Mouse (Mus musculus): ENCODE data around the gene Aspa.
"Not testable (repeated sequence)": the region's sequence is repeated elsewhere in the genome, so short reads cannot be mapped to it uniquely, and the experiment has no call there.

The Aspa gene

DNA sequence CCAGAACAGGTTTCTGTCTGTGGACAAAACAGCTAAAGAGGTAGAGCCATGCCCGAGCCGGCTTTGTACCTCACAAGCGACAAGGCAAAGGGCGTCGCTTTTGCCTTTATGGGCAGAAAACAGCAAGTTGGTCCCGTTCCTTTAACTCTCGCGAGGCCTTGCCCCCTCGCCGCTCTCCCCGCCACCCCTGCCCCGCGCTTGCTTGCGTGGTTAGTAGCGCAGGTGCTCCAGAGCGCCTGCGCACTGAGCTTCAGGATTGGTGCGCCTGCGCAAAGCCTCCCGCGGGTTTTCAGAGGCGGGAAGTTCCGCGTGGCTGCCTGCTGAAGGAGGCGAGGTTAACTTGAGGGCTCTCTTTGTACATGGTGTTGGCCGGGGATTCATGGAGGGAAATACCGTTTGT is at the start of gene Aspa, which contains the start of the genes Gm49340 and Spata22:
Gene Aspa (minus strand): TSS at position 155 of the 400 bp plus-strand sequence.
Gene Gm49340 (plus strand): TSS at position 300 of the 400 bp plus-strand sequence.
Gene Spata22 (plus strand): TSS at position 300 of the 400 bp plus-strand sequence.
- no peak for DNase-seq

DNA sequence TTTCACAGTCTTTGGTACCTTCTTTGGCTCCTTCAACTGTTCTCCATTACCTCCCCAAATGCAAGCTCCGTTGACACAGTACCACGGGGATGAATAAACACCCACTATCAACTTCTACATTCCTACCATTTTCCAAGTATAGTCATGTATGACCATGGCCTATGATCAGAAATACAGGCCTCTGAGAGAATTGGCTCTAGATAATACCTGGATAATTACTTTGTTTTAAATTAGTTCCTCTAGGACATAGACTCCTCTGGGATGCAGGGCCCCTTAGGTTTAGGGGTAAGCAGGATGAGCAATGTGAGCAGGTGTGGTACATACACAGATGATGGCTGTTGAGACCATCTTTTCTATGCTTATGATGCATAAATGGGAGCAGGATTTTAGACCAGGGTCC is 41.5 kb upstream of the Aspa start, which contains the start of gene Olfr376:
Gene Olfr376 (plus strand): TSS at position 301 of the 400 bp plus-strand sequence.
- no peak for DNase-seq

DNA sequence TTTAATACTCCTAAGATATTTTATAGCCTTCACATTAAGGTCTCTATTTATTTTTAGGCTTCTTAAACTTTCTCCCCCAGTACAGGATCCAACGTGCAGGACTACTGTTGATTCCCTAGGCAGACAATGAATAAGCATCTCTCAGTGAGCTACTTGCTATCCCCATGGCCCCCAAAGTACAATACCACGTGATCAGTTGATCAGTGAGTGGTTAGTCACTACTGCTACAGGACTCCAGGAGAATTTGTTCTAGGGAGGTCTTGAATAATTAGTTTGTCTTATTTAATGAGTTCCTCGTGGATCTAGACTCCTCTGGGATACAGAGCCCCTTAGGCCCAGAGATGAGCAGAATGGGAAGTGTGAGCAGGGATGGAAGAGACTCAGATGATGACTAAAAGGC is 21.1 kb upstream of the Aspa start, which contains the start of gene Olfr20:
Gene Olfr20 (plus strand): TSS at position 301 of the 400 bp plus-strand sequence.
- no peak for DNase-seq

DNA sequence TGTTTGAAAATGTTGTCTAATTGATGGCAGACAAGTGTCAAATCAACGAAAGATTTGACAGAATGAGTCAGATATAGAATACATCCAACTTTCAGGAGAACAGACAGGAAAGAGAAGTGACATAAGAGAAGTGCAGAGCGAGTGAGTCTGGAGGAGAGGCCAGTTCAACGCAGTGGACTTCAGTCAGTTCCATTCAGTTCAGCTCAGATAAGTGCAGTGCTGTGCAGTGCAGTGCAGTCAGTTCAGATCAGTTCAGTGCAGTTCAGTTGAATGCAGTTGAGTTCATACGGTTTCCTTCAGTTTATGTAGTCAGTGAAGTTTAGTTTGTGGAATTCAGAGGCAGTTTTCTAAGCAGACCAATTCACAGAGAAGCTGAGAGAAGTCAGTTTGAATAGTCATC is 7.5 kb upstream of the Aspa start:
- no peak for DNase-seq

DNA sequence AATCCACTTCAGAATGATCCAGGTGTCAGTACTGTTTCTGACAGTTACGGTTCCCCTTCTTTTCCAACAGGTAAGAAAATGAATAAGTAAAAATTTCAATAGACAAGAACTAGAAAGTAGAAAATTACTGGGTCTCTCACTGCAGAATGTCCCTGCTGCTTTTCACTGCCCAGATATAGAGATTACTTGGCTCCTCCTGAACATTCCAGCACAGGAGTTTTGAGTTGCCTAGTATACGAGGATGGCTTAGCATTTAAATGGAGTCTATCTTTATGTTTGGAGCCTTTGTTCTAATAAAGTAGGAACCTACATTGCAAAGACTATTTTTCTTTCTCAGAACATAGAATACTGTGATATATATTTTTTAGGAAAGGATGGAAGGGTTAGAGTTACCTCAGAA is 4.0 kb upstream of the Aspa start:
- no peak for DNase-seq

DNA sequence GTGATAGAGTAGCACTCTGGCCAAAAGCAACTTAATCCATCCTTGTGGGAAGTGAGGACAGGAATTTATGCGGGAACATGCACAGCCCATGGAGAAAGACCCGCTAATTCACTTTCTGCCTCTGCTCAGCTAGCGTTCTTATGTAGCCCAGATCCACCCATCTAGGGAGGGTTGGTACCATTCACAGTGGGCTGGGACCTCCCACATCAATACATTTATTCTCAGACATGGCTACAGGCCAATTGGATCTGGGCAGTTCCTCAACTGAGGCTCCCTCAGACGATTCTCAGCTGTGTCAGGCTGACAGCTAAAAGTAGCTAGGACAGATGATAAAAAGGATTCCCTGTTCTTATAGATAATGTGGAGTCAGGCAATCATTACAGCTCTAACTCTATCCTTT is 2.0 kb downstream of the Aspa start:
- no peak for DNase-seq

DNA sequence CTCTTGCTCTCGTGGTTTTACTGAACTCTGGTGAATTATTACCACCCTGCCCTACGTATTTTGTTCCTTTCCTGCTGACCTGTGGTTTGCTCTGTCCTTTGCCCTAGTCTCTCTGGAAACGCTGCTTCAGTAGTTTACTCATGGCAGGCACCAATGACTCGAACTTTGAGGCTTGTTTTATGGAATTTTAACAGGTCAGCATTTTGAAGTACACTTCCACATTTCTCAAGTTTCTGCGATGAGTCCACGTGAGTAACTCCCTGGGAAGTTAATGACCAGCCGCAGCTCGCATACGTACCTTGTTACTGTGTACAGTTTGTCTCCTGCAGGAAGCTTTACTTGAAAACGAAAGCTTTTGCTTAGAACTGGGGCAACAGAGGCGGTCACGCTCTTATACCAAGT is 2.9 kb downstream of the Aspa start:
- DNase-seq: no peak

DNA sequence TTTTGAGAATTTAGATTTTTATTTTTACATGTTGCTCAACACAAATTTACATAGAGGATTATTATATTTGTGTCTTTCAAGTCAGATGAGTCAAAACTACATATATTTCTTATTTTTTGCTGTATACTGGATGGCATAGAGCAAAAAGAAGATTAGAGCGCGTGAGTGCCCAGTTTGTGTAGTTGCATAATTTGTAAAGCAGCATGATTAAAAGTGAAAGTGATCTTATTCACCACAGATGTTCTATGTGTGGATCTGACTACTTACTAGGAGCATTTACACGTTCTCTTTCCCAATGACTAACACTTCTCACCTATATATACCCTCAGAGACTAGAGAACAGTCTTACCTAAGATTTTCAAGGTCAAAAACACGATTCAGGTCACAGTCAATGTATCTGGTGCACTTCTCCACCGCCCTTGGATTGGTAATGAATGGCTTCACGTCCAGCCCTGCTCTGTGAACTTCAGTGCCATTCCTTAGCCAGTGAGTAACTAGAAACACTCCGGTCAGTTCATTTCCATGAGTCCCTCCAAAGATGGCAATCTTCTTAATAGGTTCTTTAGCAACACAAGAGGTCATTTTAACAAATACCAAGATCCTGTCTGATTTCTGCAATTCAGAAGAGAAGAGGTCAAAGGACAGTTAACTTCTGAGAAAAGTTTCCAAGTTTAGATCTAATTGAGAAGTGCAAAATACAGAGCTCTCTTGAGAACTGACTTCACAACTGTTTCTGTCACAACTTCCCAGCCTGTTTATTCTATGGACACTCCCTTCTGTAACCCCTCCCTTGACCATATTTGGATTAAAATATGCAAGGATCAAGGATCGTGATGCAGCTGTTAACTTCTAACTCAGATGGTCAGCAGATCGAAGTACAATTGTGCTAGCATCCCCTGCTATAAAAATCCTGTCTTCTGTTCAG is 5.2 kb downstream of the Aspa start:
- no peak for DNase-seq

DNA sequence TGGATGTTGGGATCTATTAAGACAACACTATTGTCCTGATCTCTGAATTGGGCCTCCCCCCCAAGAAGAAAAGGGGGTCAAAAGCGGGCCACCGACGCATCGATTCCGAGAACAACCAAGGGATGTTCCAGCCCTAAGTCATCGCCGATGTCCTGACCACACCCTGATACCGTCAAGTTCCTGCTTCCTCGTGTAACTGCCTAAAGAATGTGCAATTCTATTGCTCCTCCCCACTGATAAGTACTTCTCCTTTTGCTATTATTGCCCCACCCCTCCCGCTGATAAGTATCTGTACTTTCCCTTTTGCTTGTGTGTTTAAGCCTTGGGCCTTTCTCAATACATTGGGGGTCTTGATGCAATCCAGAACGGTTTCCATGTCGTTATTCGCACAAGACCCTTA is 8.3 kb downstream of the Aspa start:
- not testable (repeated sequence) for DNase-seq

DNA sequence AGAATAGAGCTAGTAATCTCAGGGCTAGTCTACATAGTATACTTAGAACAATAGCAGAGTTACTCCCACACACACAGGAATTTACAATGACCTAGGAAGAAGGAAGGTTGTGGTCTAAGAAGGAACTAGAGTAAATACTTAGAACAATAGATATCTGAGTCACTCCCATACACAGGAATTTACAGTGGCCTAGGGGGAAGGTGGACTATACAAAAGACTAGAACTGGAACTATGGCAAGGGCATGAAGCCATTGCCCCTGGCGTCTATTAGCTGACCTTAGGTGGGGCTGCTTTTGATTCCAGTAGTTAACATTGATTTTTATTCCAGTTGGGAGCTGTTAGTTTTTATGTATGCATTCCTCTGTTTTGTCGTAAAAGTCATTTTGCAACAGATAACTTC is 10.8 kb downstream of the Aspa start:
- not testable (repeated sequence) for DNase-seq

DNA sequence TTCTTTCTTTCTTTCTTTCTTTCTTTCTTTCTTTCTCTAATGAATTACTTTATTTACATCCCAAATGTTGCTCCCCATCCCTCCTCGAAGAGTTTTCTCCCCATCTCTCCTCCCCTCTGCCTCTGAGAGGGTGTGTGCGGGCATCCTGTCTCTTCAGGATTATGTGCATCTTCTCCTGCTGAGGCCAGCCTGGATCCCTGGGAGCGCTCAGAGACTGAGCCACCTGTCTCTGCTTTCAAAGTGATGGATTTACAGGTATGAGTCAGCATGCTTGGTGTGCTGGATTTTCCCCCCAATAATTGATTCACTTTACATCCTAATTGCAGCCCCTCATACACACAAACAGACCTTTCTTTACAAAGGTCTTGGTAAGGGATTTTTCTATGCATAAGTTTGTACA is 13.4 kb downstream of the Aspa start:
- DNase-seq: no peak

DNA sequence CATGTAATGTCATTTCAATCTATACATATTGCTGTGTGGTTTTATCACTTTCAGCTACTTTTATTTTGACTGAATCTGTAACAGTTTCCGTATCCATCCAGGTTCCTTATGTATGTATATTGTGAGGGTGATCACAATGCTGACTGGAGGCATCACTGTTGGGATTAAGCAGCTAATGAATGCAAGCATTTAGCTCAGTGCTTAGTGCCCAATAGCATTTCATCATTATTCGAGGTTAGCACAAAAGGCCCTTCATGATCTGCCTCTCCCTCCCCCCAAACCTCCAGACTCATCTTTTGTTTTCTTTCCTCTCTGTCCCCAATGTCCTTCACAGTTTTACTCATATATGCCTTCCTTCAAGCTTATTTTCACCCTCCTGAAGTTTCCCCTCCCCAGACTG is 26.3 kb downstream of the Aspa start:
- no peak for DNase-seq

DNA sequence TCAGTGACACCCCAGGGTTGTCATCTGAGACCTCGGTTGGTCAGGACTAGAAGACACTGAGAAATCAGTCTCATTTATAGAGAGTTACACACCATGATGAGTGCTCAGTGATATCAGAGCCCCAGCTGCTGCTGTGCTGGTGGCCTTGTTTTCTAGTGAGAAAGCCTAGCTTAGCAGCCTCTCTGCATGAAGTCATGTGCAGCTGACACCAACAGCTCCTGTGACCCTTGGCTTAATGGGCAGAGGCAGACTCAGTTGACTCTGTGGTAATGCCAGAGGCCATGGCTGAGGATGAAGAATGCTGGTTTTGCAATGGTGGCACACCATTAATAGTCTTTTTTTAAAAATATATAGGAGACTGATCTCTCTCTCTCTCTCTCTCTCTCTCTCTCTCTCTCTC is 39.8 kb downstream of the Aspa start:
- no peak for DNase-seq

DNA sequence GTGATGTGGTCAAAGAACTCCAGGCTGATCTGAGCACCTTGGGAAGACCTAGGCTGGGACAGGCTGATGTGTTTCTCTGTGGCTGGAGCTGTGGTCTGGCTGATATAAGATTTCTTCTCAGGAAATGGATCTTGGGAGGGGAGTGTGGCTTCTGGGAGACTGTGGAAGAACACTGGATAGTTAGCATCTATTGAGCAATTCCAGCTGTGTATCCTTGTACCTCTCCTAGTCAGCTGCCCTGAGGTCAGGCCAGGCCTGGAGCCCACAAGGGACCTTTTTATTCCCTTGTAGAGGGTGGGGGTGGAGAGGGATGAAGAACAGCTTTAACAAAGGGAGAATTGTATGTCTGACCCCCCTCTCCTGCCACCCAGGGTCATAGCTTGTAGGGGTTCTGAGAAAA is 45.0 kb downstream of the Aspa start:
- DNase-seq: no peak

DNA sequence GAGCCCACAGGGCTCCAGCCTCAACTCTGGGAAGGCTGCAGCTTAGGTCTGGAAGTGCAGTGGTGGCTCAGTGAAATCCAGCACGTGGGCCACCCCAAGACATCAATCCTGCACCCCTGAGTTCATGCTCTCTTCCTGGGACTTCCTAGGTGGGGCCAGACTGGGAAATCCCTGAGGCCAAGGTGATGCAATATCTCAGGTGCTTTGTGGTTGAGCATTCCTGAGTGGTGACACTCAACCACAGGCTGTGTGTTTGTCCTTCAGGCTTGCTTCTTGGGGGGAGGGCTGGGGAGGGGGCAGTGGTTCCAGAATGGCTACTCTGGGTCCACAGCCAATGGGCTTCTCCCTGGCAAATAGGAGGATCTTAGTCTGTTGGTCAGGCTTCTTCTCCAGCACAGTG is 45.5 kb downstream of the Aspa start:
- no peak for DNase-seq

DNA sequence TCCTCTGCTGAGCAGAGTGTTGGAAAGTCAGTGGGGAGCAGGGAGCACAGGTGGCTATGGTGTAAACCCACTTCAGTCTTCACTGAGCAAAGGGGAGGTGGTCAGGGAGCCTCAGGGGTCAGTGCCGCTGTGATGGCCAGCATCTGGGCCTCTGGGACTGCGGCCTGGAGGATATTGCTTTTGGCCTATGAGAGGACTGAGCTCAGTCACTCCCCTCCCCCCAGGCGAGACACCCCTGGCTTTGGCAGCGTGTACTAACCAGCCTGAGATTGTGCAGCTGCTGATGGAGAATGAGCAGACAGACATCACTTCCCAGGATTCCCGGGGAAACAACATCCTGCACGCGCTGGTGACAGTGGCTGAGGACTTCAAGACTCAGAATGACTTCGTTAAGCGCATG is 46.0 kb downstream of the Aspa start:
- peak in 1 of 2 experiments; percentile 9 for DNase-seq

DNA sequence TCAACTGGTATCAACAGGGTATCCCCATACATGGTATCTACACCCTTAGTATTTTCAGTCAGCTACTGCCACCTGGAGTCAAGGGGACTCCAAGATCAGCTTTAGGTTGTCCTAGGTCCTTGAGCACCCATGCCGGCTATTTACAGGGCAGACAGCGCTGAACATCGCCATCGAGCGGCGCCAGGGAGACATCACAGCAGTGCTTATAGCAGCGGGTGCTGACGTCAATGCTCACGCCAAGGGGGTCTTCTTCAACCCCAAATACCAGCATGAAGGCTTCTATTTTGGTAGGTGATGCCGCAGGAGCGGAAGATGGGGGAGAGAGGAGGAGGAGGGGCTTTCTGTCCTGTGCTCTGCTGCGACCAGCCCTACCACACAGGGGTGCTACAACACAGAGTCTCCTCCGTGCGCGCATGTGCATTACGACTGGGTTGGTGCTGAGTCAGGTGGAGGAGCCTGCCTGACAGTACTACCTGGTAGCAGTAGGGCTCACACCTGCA is 47.8 kb downstream of the Aspa start:
- DNase-seq: peak; percentile 74 to 75

DNA sequence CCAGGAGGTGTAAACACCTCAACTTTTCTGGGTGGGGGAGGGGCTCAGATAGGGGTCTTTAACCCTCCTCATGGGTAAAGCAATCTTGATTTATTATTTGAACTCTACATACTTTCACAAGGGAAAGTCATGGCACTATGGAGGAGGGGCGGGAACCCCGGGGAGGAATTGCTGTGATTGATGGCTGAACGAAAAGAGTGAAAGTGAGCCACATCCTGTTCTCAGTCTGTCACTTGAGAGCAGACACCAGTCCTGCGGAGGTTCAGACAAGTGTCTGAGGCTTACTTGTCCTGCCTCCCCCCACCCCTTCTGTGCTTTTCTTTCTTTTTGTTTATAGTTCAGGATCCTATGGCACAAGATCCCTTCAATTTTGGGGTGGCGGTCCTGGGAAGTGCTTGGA is 48.7 kb downstream of the Aspa start:
- DNase-seq: no peak

DNA sequence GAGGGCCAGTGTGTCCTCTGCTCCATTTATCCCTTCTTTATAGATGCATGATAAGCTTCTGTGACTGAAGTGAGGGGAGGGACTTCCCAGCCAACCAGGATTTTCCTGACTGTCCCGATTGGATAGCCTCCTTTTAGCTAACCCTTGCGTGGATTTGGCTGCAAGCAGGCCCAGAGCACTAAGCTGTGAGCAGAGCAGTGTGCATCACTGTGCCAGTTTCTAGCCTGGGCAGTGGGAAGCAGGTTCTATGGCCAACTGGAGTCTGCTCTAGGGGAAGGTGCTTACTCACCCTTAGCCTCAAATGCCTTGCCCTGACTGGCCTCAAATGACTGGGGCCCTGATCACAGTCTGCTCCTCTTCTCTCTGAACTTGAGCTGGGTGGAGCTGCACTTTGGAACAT is 54.6 kb downstream of the Aspa start:
- DNase-seq: no peak

DNA sequence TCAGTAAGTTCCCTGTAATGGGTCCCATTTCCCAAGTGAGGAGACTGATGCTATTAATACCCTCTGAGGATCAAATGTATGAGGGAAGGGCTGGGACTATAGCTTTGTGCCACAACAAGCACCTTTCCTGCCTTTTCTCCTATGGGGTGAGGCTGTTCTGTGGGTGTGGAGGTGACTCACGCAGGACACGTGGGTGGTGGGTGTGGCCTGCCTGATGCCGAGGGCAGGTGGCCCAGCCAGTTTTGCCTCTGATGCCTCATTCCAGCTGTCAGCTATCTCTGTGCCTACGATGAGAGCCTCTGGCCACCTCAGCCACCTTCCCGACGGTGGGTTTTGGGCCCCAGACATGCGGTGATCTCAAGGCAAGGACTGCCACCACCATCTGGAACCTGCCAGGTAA is 62.1 kb downstream of the Aspa start, which contains the start of gene Trpv3:
Gene Trpv3 (plus strand): TSS at position 122 of the 400 bp plus-strand sequence.
- no peak for DNase-seq

DNA sequence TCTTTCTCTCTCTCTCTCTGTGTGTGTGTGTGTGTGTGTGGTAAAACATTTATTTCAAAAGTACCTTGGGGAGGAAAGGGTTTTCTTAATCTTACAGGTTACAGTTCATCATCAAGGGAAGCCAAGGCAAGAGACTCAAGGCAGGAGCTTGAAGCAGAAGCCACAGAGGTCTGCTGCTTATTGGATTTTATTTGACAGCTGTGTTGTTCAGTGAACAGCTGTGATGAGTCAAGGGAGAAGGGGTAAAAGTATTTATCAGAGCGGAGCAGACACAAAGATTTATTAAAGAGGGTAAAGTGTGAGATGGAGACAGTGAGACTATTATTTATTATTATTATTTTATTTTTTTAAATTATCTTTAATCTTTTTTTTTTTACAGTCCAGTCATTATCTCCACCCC is 68.0 kb downstream of the Aspa start:
- DNase-seq: no peak

DNA sequence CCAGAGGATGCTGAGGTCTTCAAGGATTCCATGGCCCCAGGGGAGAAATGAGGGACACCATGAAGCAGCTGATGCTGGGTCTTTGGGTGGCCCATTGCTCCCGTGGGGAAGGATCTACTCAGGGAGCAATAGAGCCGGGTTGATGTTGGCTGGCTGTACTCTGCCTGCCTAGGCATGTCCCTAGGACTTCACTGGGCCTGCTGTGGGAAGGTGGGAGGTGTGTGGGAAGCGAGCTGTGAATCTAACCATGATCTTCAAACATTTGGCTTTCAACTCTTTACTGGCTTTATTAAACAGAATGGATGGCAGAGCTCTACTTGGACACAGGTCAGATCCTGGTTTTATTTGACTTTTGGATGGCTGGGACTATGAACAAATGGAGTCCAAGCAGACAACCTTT is 68.9 kb downstream of the Aspa start:
- no peak for DNase-seq

DNA sequence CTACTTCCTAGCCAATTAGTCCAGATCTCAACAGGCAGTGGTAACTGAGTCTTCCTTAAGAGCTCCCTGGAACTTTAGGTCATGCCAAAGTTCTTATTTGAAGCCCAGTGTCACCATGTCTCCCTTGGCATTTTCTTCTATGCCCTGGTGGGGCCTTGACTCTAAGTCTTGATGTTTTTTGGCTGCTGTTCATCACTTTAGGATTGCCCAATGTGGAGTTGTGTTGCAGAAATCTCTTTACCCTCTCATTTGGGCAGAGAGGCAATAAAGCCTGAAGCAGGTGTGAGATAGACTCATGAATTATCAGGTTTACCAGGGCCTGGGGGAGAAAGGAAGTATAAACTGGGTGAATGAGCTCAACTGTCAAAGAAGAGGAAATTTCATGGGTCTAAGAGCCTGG is 70.7 kb downstream of the Aspa start:
- DNase-seq: no peak

DNA sequence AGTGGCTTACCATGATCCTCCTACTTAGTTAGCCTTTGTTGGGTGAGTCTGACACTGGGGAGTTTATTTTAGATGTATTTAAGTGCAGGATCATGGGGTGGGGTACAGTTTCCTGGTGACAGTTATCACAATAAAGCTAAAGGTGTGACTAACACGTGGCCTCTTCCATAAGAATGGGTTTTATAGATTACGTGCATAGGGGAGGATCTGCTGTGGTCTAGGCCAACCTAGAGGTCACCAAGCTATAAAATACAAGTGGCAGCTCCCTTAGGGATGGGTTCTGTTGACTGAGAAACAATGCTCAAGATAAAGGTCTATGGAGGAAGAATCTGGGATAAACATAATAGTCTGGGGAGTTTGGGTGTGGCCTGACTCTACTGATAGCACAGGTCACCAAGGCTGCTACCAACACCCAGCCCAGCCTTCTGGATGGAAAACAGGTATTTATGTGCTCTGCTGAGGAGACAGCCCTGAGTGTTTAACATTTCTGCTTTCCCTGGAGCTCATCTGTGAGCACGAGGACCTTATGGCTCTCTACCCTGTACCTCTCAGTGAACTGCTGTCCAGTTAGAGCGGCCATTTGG is 71.9 kb downstream of the Aspa start:
- no peak for DNase-seq

All from cerebellum, postnatal 25 days (tissue).